ENCODE assay signal across 11 mouse cellular contexts in genomic region chr15:81749742-81750141, GRCm38 (mm10). TPM values are rescaled to one million over a fixed set of nuclear protein-coding genes. Genes with fewer than 3 reads are reported as not detected.
DNase-seq lines count a peak whose midpoint lies in the region; ATAC-seq and TF ChIP-seq lines count a peak whose summit lies in the region.
"Had no signal": no experiment of that assay in that cellular context is flagged by ENCODE, and none has a peak within 500 bp of the region (broad histone marks: within the 10 kb centered on the region; RNA-seq: fewer than 3 reads in every experiment).

No protein-coding gene starts in this region.

- H3K36me3 ChIP-seq in hindbrain, embryonic 13.5 days = peaks cover 7% of the 10 kb centered on the region
- H3K36me3 ChIP-seq in hindbrain, embryonic 14.5 days (replicated peaks; ENCODE audit: control insufficient read depth, insufficient read depth) = no peaks in the 10 kb centered on the region
- H3K36me3 ChIP-seq in heart, postnatal 0 days (replicated peaks; ENCODE audit: control insufficient read depth, insufficient read depth, low read length) = no peaks in the 10 kb centered on the region
- H3K36me3 ChIP-seq: liver, embryonic 15.5 days had no signal

- H3K4me3 ChIP-seq in hindbrain, embryonic 13.5 days = no peak overlapping the region
- no peak overlapping the region for H3K4me3 ChIP-seq in hindbrain, embryonic 14.5 days (replicated peaks; ENCODE audit: low read length)
- 0 out of 2 replicates have a peak overlapping the region, but pooled peaks have one; percentile 0 for H3K4me3 ChIP-seq in heart, postnatal 0 days (ENCODE audit: low read depth, low read length)
- H3K4me3 ChIP-seq in left cerebral cortex, adult 2 months = no peak overlapping the region
- H3K4me3 ChIP-seq: liver, embryonic 15.5 days had no signal

- TF ChIP-seq CTCF in heart, postnatal 0 days (IDR thresholded peaks at IDR 0.05; ENCODE audit: low read depth) = no peak
- no peak for TF ChIP-seq CTCF in left cerebral cortex, adult 2 months (IDR thresholded peaks at IDR 0.05)

- ATAC-seq in hindbrain, embryonic 13.5 days (ENCODE audit: low FRiP score) = no peak
- ATAC-seq in hindbrain, embryonic 14.5 days (ENCODE audit: low FRiP score) = no peak
- no peak for ATAC-seq in heart, postnatal 0 days (ENCODE audit: insufficient read depth, low read depth)
- ATAC-seq: forebrain, embryonic 14.5 days; intestine, postnatal 0 days had no signal

- no peak for TF ChIP-seq EP300 in heart, postnatal 0 days (IDR thresholded peaks at IDR 0.05; ENCODE audit: low read depth)

- H3K27me3 ChIP-seq in hindbrain, embryonic 13.5 days = no peaks in the 10 kb centered on the region
- H3K27me3 ChIP-seq in hindbrain, embryonic 14.5 days (ENCODE audit: control insufficient read depth, insufficient read depth, low read length) = no peaks in the 10 kb centered on the region
- no peaks in the 10 kb centered on the region for H3K27me3 ChIP-seq in heart, postnatal 0 days (ENCODE audit: control insufficient read depth, insufficient read depth, low read length)

- peak overlapping the region; percentile 36 for H3K27ac ChIP-seq in hindbrain, embryonic 13.5 days
- H3K27ac ChIP-seq in hindbrain, embryonic 14.5 days = no peak overlapping the region
- H3K27ac ChIP-seq in heart, postnatal 0 days (ENCODE audit: low read depth) = peak overlapping the region; percentile 61
- no peak overlapping the region for H3K27ac ChIP-seq in left cerebral cortex, adult 2 months
- H3K27ac ChIP-seq: liver, embryonic 15.5 days had no signal

- H3K4me1 ChIP-seq in hindbrain, embryonic 13.5 days (replicated peaks) = peaks cover 22% of the 10 kb centered on the region
- H3K4me1 ChIP-seq in hindbrain, embryonic 14.5 days (replicated peaks; ENCODE audit: control insufficient read depth, insufficient read depth, low read length) = peaks cover 24% of the 10 kb centered on the region
- H3K4me1 ChIP-seq in heart, postnatal 0 days (ENCODE audit: control insufficient read depth, insufficient read depth) = peaks cover 5% of the 10 kb centered on the region; the same call in 1 of the 2 replicates

- H3K9me3 ChIP-seq in hindbrain, embryonic 13.5 days = no peaks in the 10 kb centered on the region
- H3K9me3 ChIP-seq in hindbrain, embryonic 14.5 days (ENCODE audit: control insufficient read depth, low read length) = no peaks in the 10 kb centered on the region
- H3K9me3 ChIP-seq in heart, postnatal 0 days (replicated peaks; ENCODE audit: control insufficient read depth, low read length) = no peaks in the 10 kb centered on the region
- H3K9me3 ChIP-seq: liver, embryonic 15.5 days had no signal

- intact Hi-C loops in left cerebral cortex, adult 2 months (cut with DNase I) = no loop called here

- no peak overlapping the region for H3K9ac ChIP-seq in hindbrain, embryonic 13.5 days
- no peak overlapping the region for H3K9ac ChIP-seq in hindbrain, embryonic 14.5 days
- H3K9ac ChIP-seq in heart, postnatal 0 days (replicated peaks; ENCODE audit: low read depth, low read length) = no peak overlapping the region
- H3K9ac ChIP-seq: liver, embryonic 15.5 days had no signal

- WGBS in hindbrain, embryonic 13.5 days = 61% methylated on average over 14 of the region's 14 CpGs
- 55% methylated on average over 14 of the region's 14 CpGs for WGBS in hindbrain, embryonic 14.5 days
- 17% methylated on average over 14 of the region's 14 CpGs for WGBS in heart, postnatal 0 days

- no peak overlapping the region for H3K4me2 ChIP-seq in hindbrain, embryonic 13.5 days
- H3K4me2 ChIP-seq in hindbrain, embryonic 14.5 days (replicated peaks) = no peak overlapping the region
- peak overlapping the region; percentile 14; the same call in 1 of the 2 replicates for H3K4me2 ChIP-seq in heart, postnatal 0 days (ENCODE audit: low read depth, low read length)
- H3K4me2 ChIP-seq: liver, embryonic 15.5 days had no signal

- no peak for DNase-seq in hindbrain, embryonic 14.5 days (ENCODE audit: low spot score)
- DNase-seq in cerebellum, adult 9-10 months = peak; percentile 74
- DNase-seq in heart, postnatal 0 days (ENCODE audit: low spot score) = no peak
- peak; percentile 49 for DNase-seq in mesoderm, embryonic 11.5 days (ENCODE audit: low read depth, low spot score)
- DNase-seq in right cerebral cortex, adult 2 months (ENCODE audit: low spot score in 2 of 2) = no peak
- DNase-seq in left cerebral cortex, adult 2 months (ENCODE audit: extremely low spot score in 1 of 2, low spot score in 2 of 2) = no peak
- DNase-seq in layer of hippocampus, adult 18-20 months (ENCODE audit: low spot score in 2 of 2) = no peak

RNA-seq across cellular contexts. Expression of gene Rangap1, which starts 4.4 kb away (rescaled TPM):
- polyA plus RNA-seq in hindbrain, embryonic 13.5 days (2015; fragmentation: Nextera tagmentation; extraction: Ambion mirVana) = 129 and 140 TPM in 2 replicates
- 117 and 135 TPM in 2 replicates for polyA plus RNA-seq in hindbrain, embryonic 14.5 days (2014; fragmentation: Nextera tagmentation; extraction: Ambion mirVana)
- total RNA-seq in heart, postnatal 0 days (2014; rRNA removed; ENCODE audit: low replicate concordance) = 50.6 and 87.8 TPM in 2 replicates
- 28.7 and 31.3 TPM in 2 replicates for polyA plus RNA-seq in heart, postnatal 0 days (2015; fragmentation: Nextera tagmentation; extraction: Ambion mirVana)
- 100 to 1,000 TPM; 214 to 229 TPM for total RNA-seq in left cerebral cortex, adult 2 months (2021)
- 100 to 1,000 TPM; 158 to 167 TPM for total RNA-seq in layer of hippocampus, adult 18-20 months (2021)

RNA-seq across cellular contexts. Expression of gene Zc3h7b, which starts 4.9 kb away (rescaled TPM):
- polyA plus RNA-seq in hindbrain, embryonic 13.5 days (2015; fragmentation: Nextera tagmentation; extraction: Ambion mirVana) = 42.6 and 46.8 TPM in 2 replicates
- 58.9 and 62.7 TPM in 2 replicates for polyA plus RNA-seq in hindbrain, embryonic 14.5 days (2014; fragmentation: Nextera tagmentation; extraction: Ambion mirVana)
- total RNA-seq in heart, postnatal 0 days (2014; rRNA removed; ENCODE audit: low replicate concordance) = 41.4 and 51.1 TPM in 2 replicates
- 11.6 and 14.3 TPM in 2 replicates for polyA plus RNA-seq in heart, postnatal 0 days (2015; fragmentation: Nextera tagmentation; extraction: Ambion mirVana)
- 100 to 1,000 TPM; 160 to 179 TPM for total RNA-seq in left cerebral cortex, adult 2 months (2021)
- 100 to 1,000 TPM; 154 to 159 TPM for total RNA-seq in layer of hippocampus, adult 18-20 months (2021)

RNA-seq across cellular contexts. Expression of gene Tef, which starts 52.5 kb away (rescaled TPM):
- polyA plus RNA-seq in hindbrain, embryonic 13.5 days (2015; fragmentation: Nextera tagmentation; extraction: Ambion mirVana) = 22.3 and 22.4 TPM in 2 replicates
- polyA plus RNA-seq in hindbrain, embryonic 14.5 days (2014; fragmentation: Nextera tagmentation; extraction: Ambion mirVana) = 16.8 and 18.7 TPM in 2 replicates
- total RNA-seq in heart, postnatal 0 days (2014; rRNA removed; ENCODE audit: low replicate concordance) = 41.5 and 58.7 TPM in 2 replicates
- 27.8 and 30.3 TPM in 2 replicates for polyA plus RNA-seq in heart, postnatal 0 days (2015; fragmentation: Nextera tagmentation; extraction: Ambion mirVana)
- total RNA-seq in left cerebral cortex, adult 2 months (2021) = 100 to 1,000 TPM; 220 to 228 TPM
- 100 to 1,000 TPM; 293 to 297 TPM for total RNA-seq in layer of hippocampus, adult 18-20 months (2021)

RNA-seq across cellular contexts. Expression of gene Chadl, which starts 52.7 kb away (rescaled TPM):
- polyA plus RNA-seq in hindbrain, embryonic 13.5 days (2015; fragmentation: Nextera tagmentation; extraction: Ambion mirVana) = 13.5 and 14.2 TPM in 2 replicates
- 29.7 and 32.0 TPM in 2 replicates for polyA plus RNA-seq in hindbrain, embryonic 14.5 days (2014; fragmentation: Nextera tagmentation; extraction: Ambion mirVana)
- 2.3 TPM in 1 of 2 replicates, not detected in the other for total RNA-seq in heart, postnatal 0 days (2014; rRNA removed; ENCODE audit: low replicate concordance)
- 0.74 and 1.2 TPM in 2 replicates for polyA plus RNA-seq in heart, postnatal 0 days (2015; fragmentation: Nextera tagmentation; extraction: Ambion mirVana)
- total RNA-seq in left cerebral cortex, adult 2 months (2021) = 10 to 100 TPM; 12.2 to 13.8 TPM
- 10 to 100 TPM in 1 of 2 experiments, 1 to 10 TPM in 1; 9.7 to 11.8 TPM for total RNA-seq in layer of hippocampus, adult 18-20 months (2021)

Comparison
In these comparisons a context has a peak if more than half of its experiments do, and no peak if none do; other contexts are left out.
1. H3K27ac ChIP-seq: peak in hindbrain, embryonic 13.5 days (single experiment) and heart, postnatal 0 days (single experiment); none in hindbrain, embryonic 14.5 days (single experiment) and left cerebral cortex, adult 2 months (single experiment).
2. DNase-seq: peak in cerebellum, adult 9-10 months (single experiment) and mesoderm, embryonic 11.5 days (single experiment); none in hindbrain, embryonic 14.5 days (single experiment), heart, postnatal 0 days (single experiment), right cerebral cortex, adult 2 months (0 of 2), left cerebral cortex, adult 2 months (0 of 2) and layer of hippocampus, adult 18-20 months (0 of 2).